Mouse (Mus musculus) left cerebral cortex, postnatal 10 days (tissue): ENCODE data around the gene Rabep1. TPM values are rescaled to one million over a fixed set of nuclear protein-coding genes. Genes with fewer than 3 reads are reported as not detected.
"Not testable (repeated sequence)": the region's sequence is repeated elsewhere in the genome, so short reads cannot be mapped to it uniquely, and the experiment has no call there.

ENCODE experiments used
- DNase-seq, 2 experiments: peaks; one replicate each; pipeline ENCODE4 v3.0.0; 2021 to 2022; ENCODE audit warnings: low spot score in 2 of 2, mixed read lengths in 1 of 2; ENCODE audit errors: extremely low spot score in 1 of 2
- intact Hi-C: fragments of 180-260 bp; cut with DNase I; formaldehyde crosslinking; loops from one replicate; pipeline ENCODE4 v1.15.1; 2025
- total RNA-seq, 2 experiments: library from RNA; stranded (reverse); gene quantifications; 2 replicates each; pipeline ENCODE4 v1.2.3; 2021

Rabep1 gene
- total RNA-seq, 2 experiments from 2014 or later: 113 to 115 TPM

- DNase-seq: no peak
- intact Hi-C loops: no loop called here
Observed at GRCm38 (mm10) chr11:70873846-70874613, 29.5 kb downstream of the Rabep1 start.

GRCm38 (mm10) chr11:70877670-70878069, 33.1 kb downstream of the Rabep1 start:
- intact Hi-C loops: no loop called here

GRCm38 (mm10) chr11:70882905-70883430, 38.4 kb downstream of the Rabep1 start:
- no peak for DNase-seq
- intact Hi-C loops: no loop called here

More at GRCm38 (mm10) chr11:70877670-70878069, 33.1 kb downstream of the Rabep1 start:
- no peak for DNase-seq

GRCm38 (mm10) chr11:70890643-70891042, 46.1 kb downstream of the Rabep1 start:
- DNase-seq: no peak
- intact Hi-C loops: no loop called here

GRCm38 (mm10) chr11:70891616-70892015, 47.0 kb downstream of the Rabep1 start:
- no peak for DNase-seq
- intact Hi-C loops: no loop called here

GRCm38 (mm10) chr11:70897680-70898079, 53.1 kb downstream of the Rabep1 start:
- no peak for DNase-seq
- intact Hi-C loops: no loop called here

GRCm38 (mm10) chr11:70898182-70898581, 53.6 kb downstream of the Rabep1 start:
- intact Hi-C loops, DNase-seq: not testable (repeated sequence)

- DNase-seq: no peak
- intact Hi-C loops: no loop called here
Observed at GRCm38 (mm10) chr11:70906681-70907080, 62.1 kb downstream of the Rabep1 start.

GRCm38 (mm10) chr11:70911323-70911722, 66.7 kb downstream of the Rabep1 start:
- intact Hi-C loops: no loop called here
- DNase-seq: no peak

GRCm38 (mm10) chr11:70911920-70912319, 67.3 kb downstream of the Rabep1 start:
- intact Hi-C loops: no loop called here
- no peak for DNase-seq

- DNase-seq: peak in 1 of 2 experiments; percentile 13
- intact Hi-C loops: no loop called here
Observed at GRCm38 (mm10) chr11:70917896-70918295, 73.3 kb downstream of the Rabep1 start.

GRCm38 (mm10) chr11:70919524-70919923, 74.9 kb downstream of the Rabep1 start:
- intact Hi-C loops: no loop called here
- no peak for DNase-seq

GRCm38 (mm10) chr11:70931461-70931860, 86.9 kb downstream of the Rabep1 start:
- intact Hi-C loops: no loop called here
- DNase-seq: no peak

- intact Hi-C loops: no loop called here
- no peak for DNase-seq
Observed at GRCm38 (mm10) chr11:70935316-70935715, 90.7 kb downstream of the Rabep1 start.

- DNase-seq: no peak
- intact Hi-C loops: no loop called here
Observed at GRCm38 (mm10) chr11:70942596-70942995, 98.0 kb downstream of the Rabep1 start.

- intact Hi-C loops: no loop called here
- DNase-seq: no peak
Observed at GRCm38 (mm10) chr11:70943651-70944050, 99.1 kb downstream of the Rabep1 start.

- DNase-seq: no peak
- intact Hi-C loops: no loop called here
Observed at GRCm38 (mm10) chr11:70944935-70945817, 100.6 kb downstream of the Rabep1 start.

GRCm38 (mm10) chr11:70954711-70955110, 110.1 kb downstream of the Rabep1 start:
- DNase-seq: no peak
- intact Hi-C loops: no loop called here

GRCm38 (mm10) chr11:70960786-70961554, 116.4 kb downstream of the Rabep1 start:
- no peak for DNase-seq
- intact Hi-C loops: no loop called here
